Mouse (Mus musculus) duodenum, adult 2 months (tissue): ENCODE measurements around the gene Gm3642. TPM values are rescaled to one million over a fixed set of nuclear protein-coding genes. Genes with fewer than 3 reads are reported as not detected.

Experiments
- polyA plus RNA-seq: library from polyadenylated mRNA; depleted of rRNA; stranded (reverse); fragments of >200 nt; gene quantifications from 2 replicates; pipeline ENCODE4 v1.2.3, GENCODE M21; 2012; ENCODE audit warnings: low replicate concordance; rRNA removed

Gene Gm3642
- polyA plus RNA-seq = not detected in 2 replicates

DNA sequence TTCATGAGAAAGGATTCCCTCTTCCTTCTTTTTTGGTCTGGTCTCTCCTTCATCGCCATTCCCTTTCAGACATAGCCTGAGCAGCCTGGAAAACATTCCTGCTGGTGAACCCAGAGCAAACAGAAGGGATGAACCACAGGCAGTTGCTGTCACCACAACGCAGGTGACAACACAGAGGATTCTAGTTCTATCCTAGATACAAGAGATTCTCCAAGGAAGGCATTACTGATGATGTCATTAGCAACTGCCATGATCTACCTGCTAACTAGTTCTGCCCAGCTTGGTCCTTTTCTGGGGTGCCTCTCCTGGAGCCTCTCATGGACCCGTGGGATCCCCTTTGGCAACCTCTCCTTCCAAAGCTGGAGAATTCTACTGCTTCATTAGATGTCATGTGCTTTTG is at the start of gene Gm3642:
Gm3642 (minus strand) TSS at position 101 of the 400 bp plus-strand sequence.

DNA sequence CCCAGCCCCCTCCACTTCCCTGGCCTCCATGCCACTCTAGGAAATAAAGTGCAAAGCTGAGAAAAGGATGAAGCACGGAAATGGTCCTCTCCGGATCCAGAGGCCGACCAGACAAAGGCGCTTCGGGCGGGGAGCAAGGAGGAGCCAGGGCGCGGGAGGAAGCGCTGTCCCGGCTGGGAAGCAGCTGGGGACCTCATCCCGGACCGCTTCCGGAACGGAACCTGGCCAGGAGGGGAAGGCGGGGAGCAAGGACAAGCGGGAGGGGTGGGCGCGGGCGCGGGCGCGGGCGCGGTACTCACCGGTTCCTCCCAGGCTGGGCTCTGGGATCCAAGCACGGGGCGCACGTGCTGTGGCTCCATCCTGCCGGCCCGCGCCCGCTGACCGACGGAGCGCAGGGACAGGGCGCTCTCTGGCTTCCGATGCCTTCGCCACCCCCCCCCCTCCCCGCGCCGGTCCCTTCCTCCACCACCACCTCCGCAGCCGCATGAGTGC is 49.5 kb upstream of the Gm3642 start, which contains the start of gene Gm3667:
Gm3667 (minus strand) TSS at position 442 of the 492 bp plus-strand sequence.

Other genes with a start within 250 kb of the Gm3642 start
- 0.09 and 0.21 TPM in 2 replicates for gene Gm3629, start 249.7 kb downstream of the Gm3642 start, polyA plus RNA-seq
- not detected in 2 replicates for gene Gm3460, start 217.9 kb downstream of the Gm3642 start, polyA plus RNA-seq
- not detected in 2 replicates for gene Gm10251, start 156.1 kb downstream of the Gm3642 start, polyA plus RNA-seq
- gene Gm8050, start 120.1 kb downstream of the Gm3642 start, polyA plus RNA-seq = not detected in 2 replicates
- gene Gm3636, start 98.0 kb downstream of the Gm3642 start, polyA plus RNA-seq = 0.07 and 0.34 TPM in 2 replicates
- gene Gm8362, start 65.9 kb downstream of the Gm3642 start, polyA plus RNA-seq = not detected in 2 replicates
- gene Gm3667, start 49.7 kb upstream of the Gm3642 start, polyA plus RNA-seq = not detected in 2 replicates
- not detected in 2 replicates for gene Gm6356, start 133.5 kb upstream of the Gm3642 start, polyA plus RNA-seq
- gene Gm10406, start 187.1 kb upstream of the Gm3642 start, polyA plus RNA-seq = not detected in 2 replicates
- not detected in 2 replicates for gene Gm3685, start 204.7 kb upstream of the Gm3642 start, polyA plus RNA-seq